Mouse (Mus musculus) limb, embryonic 15.5 days (tissue): ENCODE measurements at regions not wholly inside any gene's neighbourhood (a gene's known extent, or its start where the extent isn't known, plus 50 kb on each side); places are given as distances from the start of the nearest gene placed in this dataset.

Experiments used
- ATAC-seq: fragments of 200-750 bp; cut with Nextera tagmentation; 2 replicates; pipeline ENCODE4 v1.8.0; 2017; ENCODE audit warnings: low read depth, moderate TSS enrichment; ENCODE audit not compliant: insufficient number of reproducible peaks, low FRiP score, low TSS enrichment
- H3K27ac ChIP-seq: fragments of 300-500 bp; sonication (generic); 2 replicates; pipeline ENCODE4 v1.5.1; 2015; ENCODE audit warnings: moderate library complexity, mild to moderate bottlenecking, inconsistent platforms
- H3K27me3 ChIP-seq: fragments of 300-500 bp; sonication (generic); 2 replicates; pipeline ENCODE4 v1.6.1; 2015; ENCODE audit warnings: inconsistent platforms
- H3K36me3 ChIP-seq: fragments of 300-500 bp; sonication (generic); 2 replicates; pipeline ENCODE4 v1.6.1; 2015; ENCODE audit warnings: inconsistent platforms
- H3K4me1 ChIP-seq: fragments of 300-500 bp; sonication (generic); 2 replicates; pipeline ENCODE4 v1.6.1; 2015; ENCODE audit warnings: inconsistent platforms
- H3K4me2 ChIP-seq: fragments of 300-500 bp; sonication (generic); 2 replicates; pipeline ENCODE4 v1.6.1; 2015; ENCODE audit warnings: mild to moderate bottlenecking, inconsistent platforms
- H3K4me3 ChIP-seq: fragments of 300-500 bp; sonication (generic); 2 replicates; pipeline ENCODE4 v1.5.1; 2015; ENCODE audit warnings: mild to moderate bottlenecking, inconsistent platforms
- H3K9ac ChIP-seq: fragments of 300-500 bp; sonication (generic); 2 replicates; pipeline ENCODE4 v1.6.1; 2015; ENCODE audit warnings: inconsistent platforms
- H3K9me3 ChIP-seq: fragments of 300-500 bp; sonication (generic); 2 replicates; pipeline ENCODE4 v1.6.1; 2016; ENCODE audit warnings: inconsistent platforms
- WGBS: fragments of 180-500 bp; shearing (Covaris S2); methylation state at CpG from one replicate; pipeline ENCODE4 v1.1.7; 2015; 5-methylcytosine and 5-hydroxymethylcytosine counted together

DNA sequence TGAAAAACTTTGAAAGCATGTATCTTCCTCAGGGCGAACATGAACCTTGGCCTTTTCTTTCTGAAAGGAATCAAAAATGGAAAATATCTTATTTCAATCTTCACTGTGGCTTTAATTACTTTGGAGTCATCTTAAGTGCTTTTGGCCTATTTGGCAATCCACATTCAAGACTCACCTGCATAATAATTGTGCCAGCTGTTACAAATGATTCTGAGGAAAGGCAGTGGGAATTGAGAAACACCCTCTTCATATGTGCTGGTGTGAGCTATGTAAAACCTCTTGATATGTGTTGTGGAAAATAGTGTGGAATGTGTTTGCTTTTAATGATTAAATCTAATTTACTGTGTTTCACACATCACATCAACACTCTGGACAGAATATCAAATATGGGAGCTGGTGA, 148.5 kb upstream of the Ednra start:
- ATAC-seq, result no peak
- no peak overlapping the region for H3K4me3 ChIP-seq
- WGBS, result 98% methylated on average over 1 of the region's 1 CpGs

DNA sequence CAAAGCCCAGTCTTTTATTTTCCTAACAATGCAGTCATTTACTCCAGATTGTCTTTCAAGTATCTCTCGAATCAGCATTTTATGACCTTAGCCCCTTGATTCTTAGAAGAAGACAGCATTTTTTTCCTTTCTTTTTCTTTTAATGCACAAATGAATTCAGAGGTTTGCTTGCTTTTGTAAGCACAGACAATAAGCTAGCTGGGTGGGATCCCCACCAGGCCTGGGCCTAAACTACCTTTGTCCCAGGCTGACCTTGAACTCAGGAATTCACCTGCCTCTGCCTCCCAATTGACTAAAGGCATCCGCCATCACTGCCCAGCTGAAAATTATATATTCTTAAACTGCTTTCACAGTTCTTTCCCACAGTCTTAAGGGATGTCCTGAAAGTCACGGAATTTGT, 195.5 kb upstream of the Ednra start:
- no peak for ATAC-seq
- Histone ChIP-seq H3K9me3 (no peaks in the 10 kb centered on the region), H3K4me2 (no peak overlapping the region), H3K36me3 (no peaks in the 10 kb centered on the region), H3K9ac (no peak overlapping the region), H3K27ac (no peak overlapping the region), H3K27me3 (no peaks in the 10 kb centered on the region), H3K4me1 (no peaks in the 10 kb centered on the region), H3K4me3 (no peak overlapping the region)
- 87% methylated on average over 3 of the region's 3 CpGs for WGBS

More for the DNA sequence above, 148.5 kb upstream of the Ednra start:
- no peaks in the 10 kb centered on the region for H3K27me3 ChIP-seq
- no peak overlapping the region for H3K9ac ChIP-seq
- no peaks in the 10 kb centered on the region for H3K36me3 ChIP-seq
- no peak overlapping the region for H3K4me2 ChIP-seq
- H3K9me3 ChIP-seq, result no peaks in the 10 kb centered on the region
- H3K27ac ChIP-seq, result no peak overlapping the region
- H3K4me1 ChIP-seq, result no peaks in the 10 kb centered on the region

- no peak for ATAC-seq
- 56% methylated on average over 4 of the region's 4 CpGs for WGBS
- Histone ChIP-seq H3K9me3 (no peaks in the 10 kb centered on the region), H3K36me3 (no peaks in the 10 kb centered on the region), H3K27ac (no peak overlapping the region), H3K4me1 (no peaks in the 10 kb centered on the region), H3K9ac (no peak overlapping the region), H3K4me3 (no peak overlapping the region), H3K4me2 (no peak overlapping the region), H3K27me3 (no peaks in the 10 kb centered on the region)
Observed at GRCm38 (mm10) chr8:77921868-77922267, 197.6 kb upstream of the Ednra start.

DNA sequence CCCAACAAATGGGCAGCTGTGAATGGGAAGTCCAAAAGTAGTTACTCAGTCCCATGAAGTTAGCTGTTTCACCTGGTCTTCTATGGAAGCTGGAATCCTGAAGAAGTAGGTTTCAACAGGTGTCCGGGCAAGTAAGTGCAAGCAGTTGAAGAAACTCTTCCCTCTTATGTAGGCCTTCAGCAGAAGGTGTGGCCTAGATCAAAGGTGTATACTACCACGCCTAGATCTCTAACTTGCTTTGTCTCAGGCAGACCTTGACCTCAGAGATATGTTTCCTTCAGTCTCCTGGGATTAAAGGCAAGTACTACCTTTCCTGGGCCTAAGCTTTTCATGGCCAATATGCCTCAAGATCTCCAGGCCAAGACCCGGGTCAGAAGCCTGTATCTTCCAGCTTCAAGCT, 223.4 kb upstream of the Ednra start:
- WGBS, result 93% methylated on average over 3 of the region's 3 CpGs
- ATAC-seq, result no peak
- H3K4me1 ChIP-seq, result no peaks in the 10 kb centered on the region
- no peak overlapping the region for H3K27ac ChIP-seq
- H3K4me2 ChIP-seq, result no peak overlapping the region
- H3K9ac ChIP-seq, result no peak overlapping the region
- H3K27me3 ChIP-seq, result no peaks in the 10 kb centered on the region
- H3K9me3 ChIP-seq, result no peaks in the 10 kb centered on the region
- H3K36me3 ChIP-seq, result no peaks in the 10 kb centered on the region
- no peak overlapping the region for H3K4me3 ChIP-seq

GRCm38 (mm10) chr8:77949640-77950039, 225.4 kb upstream of the Ednra start:
- no peak for ATAC-seq
- Histone ChIP-seq H3K27ac (no peak overlapping the region), H3K4me3 (no peak overlapping the region), H3K4me2 (no peak overlapping the region), H3K4me1 (no peaks in the 10 kb centered on the region), H3K36me3 (no peaks in the 10 kb centered on the region), H3K27me3 (no peaks in the 10 kb centered on the region), H3K9ac (no peak overlapping the region), H3K9me3 (no peaks in the 10 kb centered on the region)
- WGBS, result 74% methylated on average over 5 of the region's 5 CpGs

- H3K4me1 ChIP-seq, result no peaks in the 10 kb centered on the region
- H3K4me3 ChIP-seq, result no peak overlapping the region
- H3K27me3 ChIP-seq, result no peaks in the 10 kb centered on the region
- H3K9ac ChIP-seq, result no peak overlapping the region
- no peaks in the 10 kb centered on the region for H3K9me3 ChIP-seq
- H3K4me2 ChIP-seq, result no peak overlapping the region
- WGBS, result 86% methylated on average over 4 of the region's 4 CpGs
- ATAC-seq, result no peak
- no peak overlapping the region for H3K27ac ChIP-seq
- H3K36me3 ChIP-seq, result no peaks in the 10 kb centered on the region
Observed at GRCm38 (mm10) chr8:77958814-77959372, 234.6 kb upstream of the Ednra start.

GRCm38 (mm10) chr8:77963102-77963698, 238.9 kb upstream of the Ednra start:
- Histone ChIP-seq H3K9me3 (no peaks in the 10 kb centered on the region), H3K4me2 (no peak overlapping the region), H3K4me3 (no peak overlapping the region), H3K36me3 (no peaks in the 10 kb centered on the region), H3K27ac (no peak overlapping the region), H3K27me3 (no peaks in the 10 kb centered on the region), H3K4me1 (no peaks in the 10 kb centered on the region), H3K9ac (no peak overlapping the region)
- 68% methylated on average over 3 of the region's 3 CpGs for WGBS
- ATAC-seq, result no peak; the same call in 1 of the 2 replicates

DNA sequence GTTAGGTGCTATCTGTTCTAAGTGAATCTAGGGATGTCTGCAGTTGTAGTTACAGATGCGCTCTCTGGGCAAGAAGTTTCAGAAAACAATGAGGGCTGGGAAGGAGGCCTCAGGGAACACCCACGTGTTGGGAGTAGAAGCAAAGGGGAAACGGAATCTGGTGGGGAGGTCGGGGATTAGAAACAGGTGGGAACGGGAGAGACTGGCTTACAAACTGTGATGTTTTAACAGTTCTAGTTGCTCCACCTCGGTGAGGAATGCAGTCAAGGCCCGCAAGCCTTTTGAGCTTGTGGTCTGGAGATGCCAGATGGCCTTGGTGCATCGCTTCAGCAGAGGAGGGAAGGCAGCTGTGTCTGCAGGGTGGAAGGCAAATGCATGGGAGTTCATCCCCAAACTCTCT, 242.7 kb upstream of the Ttc29 start:
- H3K36me3 ChIP-seq, result no peaks in the 10 kb centered on the region
- H3K27ac ChIP-seq, result no peak overlapping the region
- no peaks in the 10 kb centered on the region for H3K27me3 ChIP-seq
- no peaks in the 10 kb centered on the region for H3K9me3 ChIP-seq
- H3K9ac ChIP-seq, result no peak overlapping the region
- H3K4me3 ChIP-seq, result no peak overlapping the region
- no peak for ATAC-seq
- WGBS, result 22% methylated on average over 8 of the region's 8 CpGs
- peaks cover 4% of the 10 kb centered on the region; the same call in 1 of the 2 replicates for H3K4me1 ChIP-seq
- no peak overlapping the region for H3K4me2 ChIP-seq

- ATAC-seq, result no peak
- WGBS, result 38% methylated on average over 4 of the region's 4 CpGs
- H3K4me3 ChIP-seq, result no peak overlapping the region
- H3K27ac ChIP-seq, result no peak overlapping the region
- peaks cover 4% of the 10 kb centered on the region; the same call in 1 of the 2 replicates for H3K4me1 ChIP-seq
- no peaks in the 10 kb centered on the region for H3K9me3 ChIP-seq
- H3K9ac ChIP-seq, result no peak overlapping the region
- no peaks in the 10 kb centered on the region for H3K27me3 ChIP-seq
- H3K36me3 ChIP-seq, result no peaks in the 10 kb centered on the region
- H3K4me2 ChIP-seq, result no peak overlapping the region
Observed at GRCm38 (mm10) chr8:77973714-77974113, 239.4 kb upstream of the Ttc29 start.

GRCm38 (mm10) chr8:77979106-77979505, 234.0 kb upstream of the Ttc29 start:
- Histone ChIP-seq H3K4me1 (no peaks in the 10 kb centered on the region), H3K27me3 (no peaks in the 10 kb centered on the region), H3K27ac (no peak overlapping the region), H3K36me3 (no peaks in the 10 kb centered on the region), H3K4me2 (no peak overlapping the region), H3K9me3 (no peaks in the 10 kb centered on the region), H3K4me3 (no peak overlapping the region), H3K9ac (no peak overlapping the region)
- no peak for ATAC-seq
- 62% methylated on average over 2 of the region's 2 CpGs for WGBS

DNA sequence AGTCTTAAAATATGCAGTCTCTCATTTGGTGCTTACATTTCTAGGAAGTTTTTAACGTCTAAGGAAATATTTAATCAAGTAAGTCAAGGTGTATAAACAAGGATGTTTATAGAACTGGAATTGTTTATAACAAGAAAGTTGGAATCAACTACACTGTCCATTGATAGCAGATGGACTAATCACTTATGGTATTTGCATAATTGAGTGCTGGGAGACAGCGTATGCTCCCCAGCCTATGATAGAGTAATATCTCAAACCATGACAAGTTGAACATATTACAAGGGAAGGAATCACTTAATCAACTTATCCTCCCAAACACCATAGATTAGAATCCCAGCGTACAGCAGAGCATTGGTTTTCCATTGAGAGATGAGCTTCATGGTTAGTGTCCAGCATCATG, 232.4 kb upstream of the Ttc29 start:
- no peak overlapping the region for H3K27ac ChIP-seq
- H3K4me2 ChIP-seq, result no peak overlapping the region
- ATAC-seq, result no peak
- H3K36me3 ChIP-seq, result no peaks in the 10 kb centered on the region
- H3K9ac ChIP-seq, result no peak overlapping the region
- H3K9me3 ChIP-seq, result no peaks in the 10 kb centered on the region
- H3K4me1 ChIP-seq, result no peaks in the 10 kb centered on the region
- 77% methylated on average over 3 of the region's 3 CpGs for WGBS
- no peak overlapping the region for H3K4me3 ChIP-seq
- no peaks in the 10 kb centered on the region for H3K27me3 ChIP-seq

- WGBS, result 80% methylated on average over 3 of the region's 3 CpGs
- H3K27me3 ChIP-seq, result no peaks in the 10 kb centered on the region
Observed at GRCm38 (mm10) chr8:77982031-77982430, 231.1 kb upstream of the Ttc29 start.

GRCm38 (mm10) chr8:77983476-77983875, 229.6 kb upstream of the Ttc29 start:
- Histone ChIP-seq H3K9me3 (no peaks in the 10 kb centered on the region), H3K4me3 (no peak overlapping the region), H3K9ac (no peak overlapping the region), H3K27me3 (no peaks in the 10 kb centered on the region), H3K27ac (no peak overlapping the region), H3K4me2 (no peak overlapping the region), H3K36me3 (no peaks in the 10 kb centered on the region), H3K4me1 (no peaks in the 10 kb centered on the region)
- no peak for ATAC-seq
- WGBS, result 59% methylated on average over 3 of the region's 3 CpGs

More at GRCm38 (mm10) chr8:77982031-77982430, 231.1 kb upstream of the Ttc29 start:
- H3K9ac ChIP-seq, result no peak overlapping the region
- H3K27ac ChIP-seq, result no peak overlapping the region
- no peaks in the 10 kb centered on the region for H3K36me3 ChIP-seq
- H3K4me2 ChIP-seq, result no peak overlapping the region
- H3K4me1 ChIP-seq, result no peaks in the 10 kb centered on the region
- no peak overlapping the region for H3K4me3 ChIP-seq
- H3K9me3 ChIP-seq, result no peaks in the 10 kb centered on the region
- ATAC-seq, result no peak
